Mouse (Mus musculus) ES-E14 (cell line): ENCODE measurements around the gene Tk1. TPM values are rescaled to one million over a fixed set of nuclear protein-coding genes. Genes with fewer than 3 reads are reported as not detected.
A peak's percentile ranks its signal among the peaks of the same experiment; 100 is the strongest.

Experiments
- DNase-seq: peaks from one replicate; pipeline ENCODE4 v3.0.0-alpha.2; 2013; ENCODE audit warnings: low read depth, low spot score
- H3K27ac ChIP-seq: 2 replicates; pipeline ENCODE4 v1.5.1; 2012; ENCODE audit warnings: low read depth, mild to moderate bottlenecking, low read length, moderate library complexity, mixed read lengths; ENCODE audit not compliant: poor library complexity, insufficient read depth, severe bottlenecking
- H3K36me3 ChIP-seq: 2 replicates; pipeline ENCODE4 v1.6.1; 2012; ENCODE audit warnings: mild to moderate bottlenecking, low read length, moderate library complexity, mixed read lengths; ENCODE audit not compliant: control insufficient read depth, poor library complexity, insufficient read depth, severe bottlenecking
- H3K4me1 ChIP-seq, 2 experiments: fragments of 150-350 bp in 1 of 2; sonication (generic) in 1 of 2; 2 replicates each; pipeline ENCODE4 v1.6.1; 2012; ENCODE audit warnings: low read length in 2 of 2, mild to moderate bottlenecking in 1 of 2, mixed read lengths in 1 of 2; ENCODE audit not compliant: control insufficient read depth in 2 of 2, insufficient read depth in 2 of 2, poor library complexity in 1 of 2
- H3K4me3 ChIP-seq, 2 experiments: fragments of 150-350 bp in 1 of 2; sonication (generic) in 1 of 2; 2 replicates each; pipeline ENCODE4 v1.5.1; 2012; ENCODE audit warnings: low read length in 2 of 2, low read depth in 1 of 2, mild to moderate bottlenecking in 1 of 2, mixed read lengths in 1 of 2; ENCODE audit not compliant: insufficient read depth in 1 of 2, poor library complexity in 1 of 2, severe bottlenecking in 1 of 2
- H3K9ac ChIP-seq: 2 replicates; pipeline ENCODE4 v1.6.1; 2012; ENCODE audit warnings: low read depth, mild to moderate bottlenecking, low read length, mixed read lengths; ENCODE audit not compliant: poor library complexity, insufficient read depth, severe bottlenecking
- H3K9me3 ChIP-seq: fragments of 150-350 bp; sonication (generic); 2 replicates; pipeline ENCODE4 v1.6.1; 2012; ENCODE audit warnings: low read depth, mild to moderate bottlenecking, low read length; ENCODE audit not compliant: control insufficient read depth, insufficient read depth
- CHD2 ChIP-seq: IDR thresholded peaks from 2 replicates; pipeline ENCODE4 v1.6.1; 2014; ENCODE audit warnings: mild to moderate bottlenecking, low read depth, low read length, inconsistent platforms
- HCFC1 ChIP-seq: IDR thresholded peaks from 2 replicates; pipeline ENCODE4 v1.6.1; 2012; ENCODE audit warnings: low read length, inconsistent platforms, borderline replicate concordance; ENCODE audit not compliant: insufficient read depth
- MAFK ChIP-seq: IDR thresholded peaks from 2 replicates; pipeline ENCODE4 v1.6.1; 2014; ENCODE audit warnings: mild to moderate bottlenecking, low read depth, low read length, inconsistent platforms; ENCODE audit not compliant: insufficient read depth
- ZC3H11A ChIP-seq: IDR thresholded peaks from 2 replicates; pipeline ENCODE4 v1.6.1; 2012; ENCODE audit warnings: low read depth, mild to moderate bottlenecking, inconsistent platforms, low read length, borderline replicate concordance
- ZNF384 ChIP-seq: IDR thresholded peaks from 2 replicates; pipeline ENCODE4 v1.6.1; 2012; ENCODE audit warnings: low read depth, low read length, inconsistent platforms
- in situ Hi-C, 2 experiments: fragments of 600-800 bp; cut with MboI; formaldehyde crosslinking; loops; one replicate each; pipeline ENCODE4 v1.15.1; 2025; ENCODE audit warnings: low sequenced_read_pairs in 2 of 2, inconsistent platforms in 1 of 2; ENCODE audit not compliant: unreplicated experiment in 2 of 2
- total RNA-seq: library from RNA; depleted of rRNA; stranded (reverse); fragments of 300-350 nt; gene quantifications from 2 replicates; pipeline ENCODE4 v1.2.3, GENCODE M21; 2012

Tk1 gene
- total RNA-seq, 1 experiment, result 89.3 TPM

DNA sequence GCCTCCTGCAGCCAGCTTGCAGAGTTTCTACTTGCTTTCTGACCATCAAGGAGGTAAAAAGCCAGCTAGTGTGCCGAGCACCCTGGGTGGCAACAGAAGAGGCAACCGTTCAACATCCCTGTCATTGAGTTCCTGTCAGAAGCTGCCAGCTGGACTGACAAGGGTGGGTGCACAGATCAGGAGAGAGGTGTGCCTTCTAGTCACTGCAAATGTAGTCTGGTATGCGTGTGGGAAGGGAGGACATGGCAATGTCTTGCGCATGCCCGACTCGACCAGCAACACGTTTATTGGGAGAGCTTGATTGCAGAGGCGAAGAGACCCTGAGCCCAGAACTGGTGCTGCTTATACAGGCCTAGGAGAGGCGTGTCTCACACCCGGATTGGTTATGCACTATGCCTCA lies 31.6 kb upstream of the Tk1 start:
- no peaks in the 10 kb centered on the region for H3K9me3 ChIP-seq
- no peak overlapping the region for H3K27ac ChIP-seq
- in situ Hi-C loops, result loop anchor here in 1 of 2 experiments (25.0 kb wide), 1 partner anchor 380 kb away; the partner anchor contains the start of gene Cyth1
- H3K36me3 ChIP-seq, result peaks cover 46% of the 10 kb centered on the region
- H3K9ac ChIP-seq, result no peak overlapping the region
- peaks cover 6 to 21% of the 10 kb centered on the region in 2 experiments; a peak in 3 of 4 replicates for H3K4me1 ChIP-seq
- no peak overlapping the region for H3K4me3 ChIP-seq
- TF ChIP-seq ZNF384, result no peak
- no peak for TF ChIP-seq CHD2
- TF ChIP-seq HCFC1, result no peak
- no peak for TF ChIP-seq MAFK
- TF ChIP-seq ZC3H11A, result no peak
- no peak for DNase-seq

- no peak for TF ChIP-seq ZC3H11A
- no peak for TF ChIP-seq HCFC1
- TF ChIP-seq MAFK, result peak; percentile 93
- TF ChIP-seq ZNF384, result no peak
- Histone ChIP-seq H3K4me1 (peaks cover 6 to 19% of the 10 kb centered on the region in 2 experiments; a peak in 3 of 4 replicates), H3K9me3 (no peaks in the 10 kb centered on the region), H3K27ac (no peak overlapping the region), H3K9ac (no peak overlapping the region), H3K4me3 (no peak overlapping the region), H3K36me3 (peaks cover 48% of the 10 kb centered on the region)
- in situ Hi-C loops, result loop anchor here in 1 of 2 experiments (25.0 kb wide), 1 partner anchor 381 kb away; the partner anchor contains the start of gene Cyth1
- no peak for DNase-seq
Measured at GRCm38 (mm10) chr11:117855975-117856374, 30.1 kb upstream of the Tk1 start.

DNA sequence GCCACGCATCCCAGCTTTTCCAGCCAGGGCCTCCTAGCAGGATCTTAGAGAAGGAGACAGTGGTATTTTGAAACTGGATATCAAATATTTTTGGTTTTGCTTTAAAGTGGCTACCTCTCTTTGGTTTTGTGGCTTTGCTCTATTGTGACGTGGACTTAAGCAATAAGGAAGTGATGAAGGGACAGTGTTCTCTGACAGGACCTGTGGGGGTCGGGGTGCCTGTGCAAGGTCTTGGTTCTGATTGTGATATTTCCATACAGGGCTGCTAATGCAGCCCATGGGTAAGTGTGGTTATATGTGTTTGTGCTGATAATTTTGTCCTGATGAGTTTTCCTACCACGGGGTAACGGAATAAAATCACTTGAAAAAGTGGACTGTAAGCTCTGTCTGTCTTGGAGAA lies 29.5 kb upstream of the Tk1 start:
- H3K36me3 ChIP-seq, result peaks cover 49% of the 10 kb centered on the region
- H3K9ac ChIP-seq, result no peak overlapping the region
- H3K27ac ChIP-seq, result no peak overlapping the region
- H3K9me3 ChIP-seq, result no peaks in the 10 kb centered on the region
- no peak overlapping the region for H3K4me3 ChIP-seq
- no peak for DNase-seq
- TF ChIP-seq MAFK (no peak), HCFC1 (no peak), CHD2 (no peak), ZC3H11A (no peak), ZNF384 (no peak)
- peaks cover 6 to 17% of the 10 kb centered on the region in 2 experiments; a peak in 3 of 4 replicates for H3K4me1 ChIP-seq
- in situ Hi-C loops, result loop anchor here in 1 of 2 experiments (25.0 kb wide), 1 partner anchor 382 kb away; the partner anchor contains the start of gene Cyth1

GRCm38 (mm10) chr11:117854241-117854640 lies 28.3 kb upstream of the Tk1 start:
- Histone ChIP-seq H3K4me3 (no peak overlapping the region), H3K9me3 (no peaks in the 10 kb centered on the region), H3K27ac (no peak overlapping the region), H3K9ac (no peak overlapping the region; the same call in 1 of the 2 replicates), H3K4me1 (peaks cover 0 to 14% of the 10 kb centered on the region in 2 experiments; a peak in 1 of 4 replicates), H3K36me3 (peaks cover 51% of the 10 kb centered on the region)
- DNase-seq, result no peak
- in situ Hi-C loops, result loop anchor here in 1 of 2 experiments (25.0 kb wide), 1 partner anchor 383 kb away; the partner anchor contains the start of gene Cyth1
- TF ChIP-seq ZC3H11A (no peak), CHD2 (peak; percentile 25; the same call in 1 of the 2 replicates), HCFC1 (no peak), MAFK (no peak)

GRCm38 (mm10) chr11:117852875-117853274 lies 27.0 kb upstream of the Tk1 start:
- Histone ChIP-seq H3K4me3 (no peak overlapping the region), H3K4me1 (peaks cover 0 to 4% of the 10 kb centered on the region in 2 experiments; a peak in 1 of 4 replicates), H3K36me3 (peaks cover 44% of the 10 kb centered on the region), H3K27ac (no peak overlapping the region), H3K9me3 (no peaks in the 10 kb centered on the region), H3K9ac (no peak overlapping the region)
- DNase-seq, result no peak
- no peak for TF ChIP-seq HCFC1
- TF ChIP-seq MAFK, result no peak
- TF ChIP-seq ZC3H11A, result no peak
- no peak for TF ChIP-seq ZNF384
- no peak for TF ChIP-seq CHD2
- in situ Hi-C loops, result loop anchor here in 1 of 2 experiments (25.0 kb wide), 1 partner anchor 384 kb away; the partner anchor contains the start of gene Cyth1
